Mouse (Mus musculus) layer of hippocampus, adult 11-12 months (tissue): Measurements from ENCODE around the gene Fam184a.

Experiments
- DNase-seq: peaks from one replicate; pipeline ENCODE4 v3.0.0; 2022; ENCODE audit warnings: low spot score

Fam184a gene

GRCm38 (mm10) chr10:53597121-53597881 is 153.6 kb downstream of the Fam184a start:
- peak; percentile 21 for DNase-seq

- peak; percentile 96 for DNase-seq
Measured at GRCm38 (mm10) chr10:53596677-53597120, 154.2 kb downstream of the Fam184a start, which contains the start of gene Asf1a. Asf1a (plus strand) TSS chr10:53596757.

- no peak for DNase-seq
Measured at GRCm38 (mm10) chr10:53595744-53596676, 154.9 kb downstream of the Fam184a start.

- no peak for DNase-seq
Measured at GRCm38 (mm10) chr10:53585777-53586176, 165.1 kb downstream of the Fam184a start.
